Mouse (Mus musculus): ENCODE measurements at regions not wholly inside any gene's neighbourhood (a gene's known extent, or its start where the extent isn't known, plus 50 kb on each side); places are given as distances from the start of the nearest gene placed in this dataset.
A peak's percentile ranks its signal among the peaks of the same experiment; 100 is the strongest.

- no peak for DNase-seq
Measured at GRCm38 (mm10) chr10:113034356-113034755, 105.6 kb upstream of the Atxn7l3b start.

GRCm38 (mm10) chr10:113032870-113033269 lies 104.1 kb upstream of the Atxn7l3b start:
- no peak for DNase-seq

- peak; percentile 11 for DNase-seq
Measured at GRCm38 (mm10) chr10:113027300-113027699, 98.5 kb upstream of the Atxn7l3b start.

- no peak for DNase-seq
Measured at GRCm38 (mm10) chr10:113024633-113025032, 95.8 kb upstream of the Atxn7l3b start.

- DNase-seq: no peak
Measured at GRCm38 (mm10) chr10:113009124-113009523, 80.3 kb upstream of the Atxn7l3b start.

GRCm38 (mm10) chr10:112990720-112991119 lies 61.9 kb upstream of the Atxn7l3b start:
- DNase-seq: no peak

GRCm38 (mm10) chr10:112982697-112983096 lies 53.9 kb upstream of the Atxn7l3b start:
- DNase-seq: no peak

Measured in kidney, postnatal 14 days (tissue).